Mouse (Mus musculus): ENCODE results near the gene Gm26965.
"Not testable (repeated sequence)": the region's sequence is repeated elsewhere in the genome, so short reads cannot be mapped to it uniquely, and the experiment has no call there.

Gm26965 gene

DNA sequence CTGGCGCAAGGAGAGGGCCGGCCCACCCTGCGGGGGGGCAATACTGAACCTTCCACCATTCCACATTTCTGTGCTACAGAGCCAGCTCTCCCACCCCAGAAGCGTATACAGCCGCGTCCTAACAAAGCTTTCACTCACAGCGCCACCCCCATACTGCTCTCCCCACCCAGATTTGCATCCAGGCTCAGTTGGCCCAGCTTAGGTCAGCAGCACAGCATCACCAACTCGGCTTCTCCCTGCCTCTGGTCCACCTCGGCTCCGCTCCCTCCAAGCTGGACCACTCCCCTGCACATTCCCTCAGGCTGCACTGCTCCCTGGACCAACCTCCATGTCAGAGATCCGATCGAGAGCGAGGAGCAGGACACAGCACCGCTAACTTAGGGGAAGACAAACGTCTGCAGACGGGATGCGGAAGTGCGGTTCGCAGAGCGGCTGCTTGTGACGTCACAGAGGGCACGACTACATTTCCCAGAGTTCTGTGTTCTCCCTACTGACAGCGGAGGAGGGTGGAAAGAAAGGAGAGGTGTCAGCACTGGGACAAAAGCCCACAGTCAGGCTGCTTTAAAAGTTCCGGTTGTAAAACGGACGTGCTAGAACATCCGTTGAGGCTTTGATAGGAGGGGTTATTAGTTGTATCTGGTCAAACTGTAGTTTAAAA is at the start of gene Gm26965, which contains the start of gene Zfp87:
Gene Gm26965 (minus strand): TSS at position 399 of the 658 bp plus-strand sequence.
Gene Zfp87 (minus strand): TSS at position 425 of the 658 bp plus-strand sequence.
- peak; percentile 98 for DNase-seq (ENCODE audit: low spot score)

- DNase-seq (ENCODE audit: low spot score), result no peak
These were observed 46.7 kb upstream of the Gm26965 start for GRCm38 (mm10) chr13:67572591-67573189.

DNA sequence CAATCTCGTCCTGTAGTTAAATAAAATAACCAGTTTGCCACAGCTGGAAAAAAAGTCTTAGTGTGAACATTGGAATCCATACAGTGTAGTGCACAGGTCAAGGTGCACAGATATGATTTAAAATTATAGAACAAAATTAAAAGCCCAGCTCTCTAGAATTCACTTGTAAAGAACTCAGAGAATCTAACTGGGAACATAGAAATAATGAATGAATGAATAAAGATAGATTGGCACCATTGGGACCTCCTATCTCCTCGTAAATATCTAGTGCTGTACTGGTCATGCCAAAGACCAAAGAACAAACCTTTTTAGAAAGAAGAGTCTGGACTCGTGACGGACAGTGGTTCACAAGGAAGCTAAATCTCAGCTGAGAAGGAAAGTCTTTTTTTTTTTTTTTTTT is 27.8 kb upstream of the Gm26965 start, which contains the start of gene Zfp748:
Gene Zfp748 (minus strand): TSS at position 101 of the 400 bp plus-strand sequence.
- no peak for DNase-seq (ENCODE audit: low spot score)

- DNase-seq (ENCODE audit: low spot score), result peak; percentile 97
These were observed 26.8 kb upstream of the Gm26965 start for GRCm38 (mm10) chr13:67552505-67553346.

- no peak for DNase-seq (ENCODE audit: low spot score)
These were observed 20.0 kb upstream of the Gm26965 start for GRCm38 (mm10) chr13:67545941-67546340.

- no peak for DNase-seq (ENCODE audit: low spot score)
These were observed 1.2 kb upstream of the Gm26965 start for GRCm38 (mm10) chr13:67527049-67527730.

DNA sequence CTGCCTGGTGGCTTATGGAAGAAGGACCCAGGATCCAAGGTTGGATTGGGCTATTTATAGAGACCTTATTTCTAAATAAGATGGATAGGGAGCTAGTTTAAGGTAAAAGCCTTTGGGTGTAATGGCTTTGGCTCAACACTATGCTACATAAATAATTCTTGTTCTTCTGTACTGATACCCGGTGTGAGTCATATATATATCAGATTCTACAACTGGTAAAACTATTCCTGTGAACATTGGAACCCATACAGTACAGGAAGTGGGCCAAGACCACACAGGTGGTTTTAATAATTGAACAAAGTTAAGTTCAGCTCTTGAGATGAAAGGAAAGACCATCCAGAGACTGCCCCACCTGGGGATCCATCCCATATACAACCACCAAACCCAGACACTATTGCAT is 25.0 kb downstream of the Gm26965 start:
- DNase-seq (ENCODE audit: low spot score), result no peak

- DNase-seq (ENCODE audit: low spot score), result peak; percentile 89
These were observed 25.7 kb downstream of the Gm26965 start, which contains the start of gene Zfp58 for GRCm38 (mm10) chr13:67500084-67500719. Gene Zfp58, minus strand, starts transcription at chr13:67500555.

DNA sequence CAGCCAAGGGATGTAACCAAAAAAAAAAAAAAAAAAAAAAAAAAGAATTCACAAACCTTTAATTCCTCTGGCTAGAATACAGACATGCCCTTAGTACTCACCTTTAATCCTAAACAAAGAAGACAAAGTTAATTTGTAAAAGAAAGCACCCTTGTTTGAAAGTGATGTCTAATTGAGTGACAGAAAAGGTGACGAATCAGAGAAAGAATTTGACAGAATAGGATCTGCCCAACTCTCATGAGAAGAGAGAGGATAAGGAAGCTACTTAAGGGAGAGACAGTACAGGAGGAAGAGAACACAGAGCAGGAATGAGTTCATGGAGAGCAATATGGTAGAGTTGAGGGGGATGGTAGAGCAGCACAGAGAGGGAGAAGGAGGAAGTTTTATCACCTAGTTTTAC is 30.3 kb downstream of the Gm26965 start:
- DNase-seq (ENCODE audit: low spot score), result no peak

DNA sequence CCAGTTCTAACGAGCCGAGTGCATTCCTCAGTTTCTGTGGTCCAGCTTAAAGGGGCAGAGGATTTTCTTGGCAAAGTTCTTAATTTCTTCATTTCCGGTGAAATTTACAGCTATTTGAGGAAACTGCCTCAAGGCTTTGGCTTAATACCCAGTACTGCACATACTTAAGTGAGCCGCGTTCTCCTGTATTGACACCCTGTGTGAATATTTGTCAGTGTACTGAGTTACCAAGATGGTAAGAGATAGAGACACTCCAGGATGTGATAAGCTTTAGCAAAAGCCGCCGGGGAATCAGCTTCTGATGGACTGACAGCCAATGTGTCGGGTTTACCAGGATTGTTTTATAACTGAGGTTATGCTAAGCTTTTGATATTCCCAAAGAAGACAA is 41.5 kb downstream of the Gm26965 start:
- DNase-seq (ENCODE audit: low spot score), result no peak

DNA sequence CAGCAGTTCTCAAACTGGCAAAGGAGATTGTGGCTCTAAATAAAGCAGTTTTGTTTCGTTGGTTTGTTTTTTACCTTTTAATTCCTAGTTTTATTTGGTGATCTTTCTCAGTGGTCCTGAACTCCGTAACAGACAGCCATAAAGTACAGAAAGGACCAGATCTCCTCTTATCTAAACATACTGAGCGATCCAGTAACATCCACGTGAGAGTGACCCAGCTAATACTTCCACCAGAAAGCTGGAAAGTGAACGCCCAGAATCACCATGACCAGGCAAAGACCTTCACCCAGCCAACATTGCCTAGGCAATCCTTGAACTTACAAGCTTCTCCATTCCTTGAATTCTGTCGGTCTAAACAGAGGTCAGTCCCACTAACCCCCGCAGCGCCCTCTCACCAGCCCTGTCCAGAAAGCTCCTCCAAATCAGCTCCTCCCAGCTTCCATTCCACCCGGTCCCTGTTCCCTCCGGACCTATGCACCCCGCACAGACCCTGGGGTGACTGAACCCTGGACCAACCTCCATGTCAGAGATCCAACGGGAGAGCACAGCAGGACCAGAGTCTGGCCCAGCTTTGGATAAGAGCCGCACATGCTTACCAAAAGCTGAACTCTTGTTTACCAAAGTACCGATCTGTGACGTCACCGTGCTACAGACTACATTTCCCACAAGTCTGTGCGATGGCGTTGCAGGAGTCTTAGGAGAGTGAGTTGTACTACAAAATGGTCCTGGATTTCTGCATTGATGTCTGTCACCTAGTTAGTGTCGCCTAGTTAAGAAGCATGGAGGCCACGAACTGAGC is 42.1 kb downstream of the Gm26965 start, which contains the start of gene Zfp874b:
Gene Zfp874b (minus strand): TSS at position 634 of the 799 bp plus-strand sequence.
- DNase-seq (ENCODE audit: low spot score), result peak; percentile 96

- no peak for DNase-seq (ENCODE audit: low spot score)
These were observed 44.4 kb downstream of the Gm26965 start for GRCm38 (mm10) chr13:67481528-67481927.

GRCm38 (mm10) chr13:67469274-67469673 is 56.7 kb downstream of the Gm26965 start:
- DNase-seq (ENCODE audit: low spot score), result no peak

GRCm38 (mm10) chr13:67463506-67464185 is 62.3 kb downstream of the Gm26965 start:
- not testable (repeated sequence) for DNase-seq (ENCODE audit: low spot score)

GRCm38 (mm10) chr13:67452021-67452309 is 74.0 kb downstream of the Gm26965 start:
- DNase-seq (ENCODE audit: low spot score), result no peak

DNA sequence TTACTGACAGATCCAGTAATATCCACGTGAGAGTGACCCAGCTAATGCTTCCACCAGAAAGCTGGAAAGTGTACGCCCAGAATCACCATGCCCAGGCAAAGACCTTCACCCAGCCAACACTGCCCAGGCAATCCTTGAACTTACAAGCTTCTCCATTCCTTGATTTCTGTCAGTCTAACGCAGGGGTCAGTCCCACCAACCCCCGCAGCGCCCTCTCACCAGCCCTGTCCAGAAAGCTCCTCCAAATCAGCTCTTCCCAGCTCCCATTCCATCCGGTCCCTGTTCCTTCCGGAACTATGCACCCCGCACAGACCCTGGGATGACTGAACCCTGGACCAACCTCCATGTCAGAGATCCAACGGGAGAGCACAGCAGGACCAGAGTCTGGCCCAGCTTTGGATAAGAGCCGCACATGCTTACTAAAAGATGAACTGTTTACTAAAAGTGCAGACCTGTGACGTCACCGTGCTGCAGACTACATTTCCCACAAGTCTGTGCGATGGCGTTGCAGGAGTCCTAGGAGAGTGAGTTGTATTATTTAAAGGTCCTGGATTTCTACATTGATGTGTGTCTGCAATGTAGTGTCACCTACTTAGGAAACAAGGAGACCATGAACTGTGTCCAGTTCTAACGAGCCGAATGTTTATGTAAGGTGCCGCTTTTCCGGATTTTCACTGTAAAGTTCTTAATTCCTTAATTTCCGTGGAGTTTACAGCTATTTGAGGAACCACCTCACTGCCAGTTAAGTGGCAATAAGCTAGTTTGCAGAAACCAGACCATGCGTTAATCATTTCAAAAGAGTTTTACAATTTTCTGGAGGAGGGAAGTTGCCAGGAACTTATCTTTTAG is 74.6 kb downstream of the Gm26965 start, which contains the start of gene Zfp874a:
Gene Zfp874a (minus strand): TSS at position 453 of the 849 bp plus-strand sequence.
- peak; percentile 93 for DNase-seq (ENCODE audit: low spot score)
